Mouse (Mus musculus) MEL (cell line): ENCODE results near the gene Ptgir.

Experiments
- CTCF ChIP-seq, 3 experiments: IDR thresholded peaks in 2 of 3; conservative IDR thresholded peaks in 1 of 3; 2 replicates each; pipeline ENCODE4 v1.5.1; 2011 to 2012; ENCODE audit warnings: low read length in 3 of 3, low read depth in 2 of 3, mild to moderate bottlenecking in 2 of 3, improper control_type of control experiment in 1 of 3, inconsistent platforms in 1 of 3, mixed read lengths in 1 of 3, moderate library complexity in 1 of 3; ENCODE audit not compliant: control insufficient read depth in 1 of 3, insufficient read depth in 1 of 3, poor library complexity in 1 of 3, severe bottlenecking in 1 of 3
- EP300 ChIP-seq, 2 experiments: IDR thresholded peaks; 2 replicates each; pipeline ENCODE4 v1.6.1; 2011; ENCODE audit warnings: improper control_type of control experiment in 2 of 2, low read length in 2 of 2, low read depth in 1 of 2, mild to moderate bottlenecking in 1 of 2
- GATA1 ChIP-seq: IDR thresholded peaks from 2 replicates; pipeline ENCODE4 v1.6.1; 2011; ENCODE audit warnings: low read depth, low read length, improper control_type of control experiment
- HCFC1 ChIP-seq: IDR thresholded peaks from 2 replicates; pipeline ENCODE4 v1.6.1; 2012; ENCODE audit warnings: low read depth, mild to moderate bottlenecking, inconsistent platforms, low read length, improper control_type of control experiment, moderate library complexity
- MAX ChIP-seq: IDR thresholded peaks from 2 replicates; pipeline ENCODE4 v1.6.1; 2011; ENCODE audit warnings: low read length, improper control_type of control experiment
- UBTF ChIP-seq: IDR thresholded peaks from 2 replicates; pipeline ENCODE4 v1.6.1; 2012; ENCODE audit warnings: low read depth, mild to moderate bottlenecking, inconsistent platforms, low read length, improper control_type of control experiment, moderate library complexity, borderline replicate concordance; ENCODE audit not compliant: insufficient read depth
- USF1 ChIP-seq: IDR thresholded peaks from 2 replicates; pipeline ENCODE4 v1.6.1; 2014; ENCODE audit warnings: low read depth, mild to moderate bottlenecking, inconsistent platforms, low read length, improper control_type of control experiment, moderate library complexity
- ZC3H11A ChIP-seq: IDR thresholded peaks from 2 replicates; pipeline ENCODE4 v1.6.1; 2012; ENCODE audit warnings: low read depth, mild to moderate bottlenecking, inconsistent platforms, low read length, improper control_type of control experiment
- ZKSCAN1 ChIP-seq: IDR thresholded peaks from 2 replicates; pipeline ENCODE4 v1.6.1; 2012; ENCODE audit warnings: low read depth, mild to moderate bottlenecking, inconsistent platforms, low read length, improper control_type of control experiment, moderate library complexity

DNA sequence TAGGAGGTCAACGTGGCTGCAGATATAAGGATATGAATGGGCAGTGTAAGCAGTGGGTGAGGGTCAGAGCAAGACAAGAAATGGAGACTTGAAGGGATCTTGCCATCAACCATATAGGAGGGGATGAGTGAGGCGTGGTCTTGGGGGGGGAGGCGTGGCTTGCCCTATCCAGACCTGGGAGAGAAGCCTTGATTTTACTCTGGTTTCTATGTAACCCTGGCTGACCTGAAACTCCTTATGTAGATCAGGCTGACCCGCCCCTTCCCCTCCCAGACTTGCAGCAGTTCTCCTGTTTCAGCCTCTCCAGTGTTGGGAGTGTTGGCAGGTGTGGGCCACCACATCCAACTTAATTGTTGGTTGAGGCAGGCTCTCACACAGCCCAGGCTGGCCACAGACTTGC is 22.0 kb upstream of the Ptgir start:
- TF ChIP-seq HCFC1 (no peak), USF1 (no peak), CTCF (IDR thresholded peaks at IDR 0.05 in 2 of 3, conservative IDR thresholded peaks at IDR 0.05 in 1 of 3; ENCODE audit: control insufficient read depth in 1 of 3, insufficient read depth in 1 of 3, low read depth in 2 of 3, low read length in 3 of 3, poor library complexity in 1 of 3, severe bottlenecking in 1 of 3) (no peak), EP300 (IDR thresholded peaks at IDR 0.05; ENCODE audit: low read depth in 1 of 2, low read length in 2 of 2) (no peak), GATA1 (no peak), MAX (no peak), UBTF (no peak), ZC3H11A (no peak), ZKSCAN1 (no peak)
